Mouse (Mus musculus) activated CD4-positive, CD25-positive, alpha-beta regulatory T cell, adult 4 months (primary cell): Measurements from ENCODE around the gene Irf5. TPM values are rescaled to one million over a fixed set of nuclear protein-coding genes. Genes with fewer than 3 reads are reported as not detected.
"Not testable (repeated sequence)": the region's sequence is repeated elsewhere in the genome, so short reads cannot be mapped to it uniquely, and the experiment has no call there.

ENCODE experiments used
- ATAC-seq: one replicate; pipeline ENCODE4 v1.8.0; 2017
- polyA plus RNA-seq, 2 experiments: library from polyadenylated mRNA; unstranded; fragments of 100-300 nt; shearing (Covaris generic); gene quantifications; one replicate each; pipeline ENCODE4 v1.2.1; 2017

Irf5 gene
- polyA plus RNA-seq, 2 experiments from 2014 or later = 18.5 to 22.0 TPM

- ATAC-seq = no peak
These were observed 1.1 kb downstream of the Irf5 start for GRCm38 (mm10) chr6:29527361-29528164.

GRCm38 (mm10) chr6:29528165-29528505, 1.7 kb downstream of the Irf5 start:
- no peak for ATAC-seq

GRCm38 (mm10) chr6:29528561-29529443, 2.4 kb downstream of the Irf5 start:
- peak; percentile 36 for ATAC-seq

- no peak for ATAC-seq
These were observed 3.0 kb downstream of the Irf5 start for GRCm38 (mm10) chr6:29529444-29529820.

- no peak for ATAC-seq
These were observed 3.6 kb downstream of the Irf5 start for GRCm38 (mm10) chr6:29530050-29530449.

- no peak for ATAC-seq
These were observed 8.9 kb downstream of the Irf5 start for GRCm38 (mm10) chr6:29535316-29535715.

- no peak for ATAC-seq
These were observed 10.3 kb downstream of the Irf5 start for GRCm38 (mm10) chr6:29536651-29537193.

- no peak for ATAC-seq
These were observed 10.8 kb downstream of the Irf5 start for GRCm38 (mm10) chr6:29537221-29537620.

- no peak for ATAC-seq
These were observed 13.1 kb downstream of the Irf5 start for GRCm38 (mm10) chr6:29539502-29539901.

GRCm38 (mm10) chr6:29540223-29540622, 13.8 kb downstream of the Irf5 start:
- ATAC-seq = no peak

- no peak for ATAC-seq
These were observed 14.5 kb downstream of the Irf5 start for GRCm38 (mm10) chr6:29540956-29541355.

GRCm38 (mm10) chr6:29545611-29546010, 19.2 kb downstream of the Irf5 start:
- ATAC-seq = no peak

- ATAC-seq = no peak
These were observed 21.2 kb downstream of the Irf5 start for GRCm38 (mm10) chr6:29547582-29547981.

- ATAC-seq = no peak
These were observed 21.7 kb downstream of the Irf5 start for GRCm38 (mm10) chr6:29548086-29548485.

GRCm38 (mm10) chr6:29552526-29552925, 26.1 kb downstream of the Irf5 start:
- ATAC-seq = no peak

- ATAC-seq = peak; percentile 54
These were observed 30.7 kb downstream of the Irf5 start for GRCm38 (mm10) chr6:29557112-29557511.

GRCm38 (mm10) chr6:29576388-29576787, 50.0 kb downstream of the Irf5 start:
- not testable (repeated sequence) for ATAC-seq

GRCm38 (mm10) chr6:29580770-29581169, 54.3 kb downstream of the Irf5 start:
- no peak for ATAC-seq

- ATAC-seq = no peak
These were observed 54.8 kb downstream of the Irf5 start for GRCm38 (mm10) chr6:29581202-29581601.
